Mouse (Mus musculus): ENCODE measurements around the gene Ccdc63. TPM values are rescaled to one million over a fixed set of nuclear protein-coding genes. Genes with fewer than 3 reads are reported as not detected.
A peak's percentile ranks its signal among the peaks of the same experiment; 100 is the strongest.

The Ccdc63 gene
- polyA plus RNA-seq, 1 experiment from 2014 or later: 0.31 TPM

DNA sequence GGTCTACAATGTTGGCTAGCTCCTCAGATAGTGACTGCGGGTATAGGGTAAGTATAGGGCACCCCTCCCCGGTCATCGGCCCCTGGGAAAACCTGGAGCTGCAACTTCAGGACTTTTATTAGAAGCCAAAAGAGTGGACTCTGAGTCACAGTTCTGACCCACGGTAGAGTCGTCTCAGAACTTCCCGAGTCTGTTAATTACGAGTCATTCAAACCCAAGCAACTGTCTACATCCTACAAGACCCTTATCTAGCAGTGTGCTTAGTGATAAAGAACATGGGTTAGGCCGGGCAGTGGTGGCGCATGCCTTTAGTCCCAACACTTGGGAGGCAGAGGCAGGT, 7.6 kb downstream of the Ccdc63 start:
- 89% methylated on average over 9 of the region's 9 CpGs for WGBS
- Histone ChIP-seq H3K9me3 (ENCODE audit: control insufficient read depth, low read length) (no peaks in the 10 kb centered on the region), H3K9ac (ENCODE audit: low read depth, low read length) (no peak overlapping the region), H3K36me3 (ENCODE audit: control insufficient read depth, insufficient read depth, low read length) (no peaks in the 10 kb centered on the region), H3K4me2 (replicated peaks; ENCODE audit: low read depth, low read length) (no peak overlapping the region), H3K27me3 (ENCODE audit: control insufficient read depth, insufficient read depth, low read length) (no peaks in the 10 kb centered on the region), H3K4me3 (ENCODE audit: low read length) (no peak overlapping the region), H3K4me1 (ENCODE audit: control insufficient read depth, insufficient read depth, low read length) (0 out of 2 replicates have a peak, but pooled peaks cover 8% of the 10 kb centered on the region), H3K27ac (ENCODE audit: low read depth, low read length) (no peak overlapping the region)
- no peak for ATAC-seq (ENCODE audit: low FRiP score, low TSS enrichment)

DNA sequence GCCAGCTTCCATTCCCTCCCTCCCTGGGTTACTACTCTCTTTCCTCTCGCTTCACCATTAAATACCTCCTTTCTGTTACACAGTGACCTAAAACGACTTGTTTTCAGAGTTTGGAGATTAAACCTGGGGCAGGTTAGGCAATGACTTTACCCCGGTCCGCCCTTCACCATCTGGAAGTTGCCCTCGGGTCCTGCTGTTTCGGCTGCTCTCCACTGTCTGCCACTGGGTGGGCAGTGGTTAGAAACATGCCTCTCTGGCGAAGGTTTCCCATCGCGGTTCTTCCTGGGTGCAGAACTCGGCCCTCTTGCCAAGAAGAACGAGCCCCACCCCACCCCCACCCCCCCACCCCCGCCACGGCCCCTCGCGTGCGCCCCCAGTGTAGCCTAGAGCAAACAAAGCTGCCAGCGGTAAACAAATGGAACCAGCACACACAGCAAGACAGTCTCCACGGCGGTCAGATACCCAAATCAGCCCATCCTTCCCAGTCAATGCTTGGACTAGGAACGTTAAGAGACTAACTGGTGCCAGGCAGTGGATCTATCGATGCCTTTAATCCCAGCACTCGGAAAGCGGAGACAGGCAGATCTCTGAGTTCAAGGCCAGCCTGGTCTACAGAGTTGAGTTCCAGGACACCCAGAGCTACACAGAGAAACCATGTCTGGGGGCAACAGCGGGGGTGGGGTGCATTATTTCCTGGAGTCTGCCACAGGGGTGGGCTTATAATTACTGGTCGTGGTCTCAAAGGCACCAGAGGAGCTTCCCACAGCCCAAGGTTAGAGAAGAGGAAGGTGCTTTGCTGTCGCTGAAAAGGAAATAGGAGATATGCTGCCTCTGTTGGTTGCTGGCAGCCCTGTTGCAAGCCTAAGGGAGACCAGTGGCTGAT, 8.2 kb downstream of the Ccdc63 start:
- no peak for ATAC-seq (ENCODE audit: low FRiP score, low TSS enrichment)
- H3K27me3 ChIP-seq (ENCODE audit: control insufficient read depth, insufficient read depth, low read length): no peaks in the 10 kb centered on the region
- H3K36me3 ChIP-seq (ENCODE audit: control insufficient read depth, insufficient read depth, low read length): no peaks in the 10 kb centered on the region

DNA sequence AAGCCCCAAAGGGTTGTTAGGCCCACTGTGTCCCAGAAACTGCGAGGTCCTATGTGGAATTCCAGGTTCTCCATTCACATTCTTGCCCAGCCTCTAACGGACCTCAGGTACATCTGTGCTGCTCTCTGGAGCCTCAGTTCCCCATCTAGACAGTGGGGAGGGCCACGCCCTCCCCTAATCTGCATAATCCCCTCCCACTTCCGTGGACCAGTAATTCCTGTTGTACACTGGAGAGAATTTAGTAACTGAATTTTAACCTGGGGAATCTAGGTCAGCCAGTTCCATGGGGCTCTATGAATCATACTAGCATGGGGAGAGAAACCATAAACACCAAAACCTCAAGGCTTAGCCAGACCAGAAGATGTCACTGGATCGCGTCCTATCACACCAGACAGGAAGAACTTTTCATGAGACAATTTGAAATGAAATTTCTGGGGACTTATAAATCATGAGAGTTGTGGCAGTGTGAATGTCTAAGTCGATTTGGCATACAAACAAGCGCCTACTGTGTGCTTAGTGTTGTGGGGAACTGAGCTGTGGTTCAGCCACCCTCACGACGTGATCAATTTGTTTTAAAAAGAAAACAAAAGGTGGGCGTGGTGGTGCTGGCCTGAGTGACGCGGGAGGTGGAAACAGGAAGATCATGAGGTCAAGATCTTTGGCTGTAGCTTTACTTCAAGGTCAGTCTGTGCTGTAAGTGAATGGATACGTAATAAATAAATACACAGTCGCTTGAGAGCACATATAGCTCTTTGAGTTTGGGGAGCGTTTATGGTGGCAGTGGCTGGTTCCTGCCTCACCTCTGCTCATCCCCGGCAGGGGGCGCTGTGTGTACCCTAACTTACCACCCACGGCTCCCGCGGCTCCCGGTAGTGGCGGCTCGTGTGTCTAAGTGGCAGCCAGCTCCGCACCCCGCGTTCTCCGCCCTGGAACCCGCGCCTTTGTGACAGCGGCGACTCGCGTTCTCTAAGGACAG, 9.3 kb downstream of the Ccdc63 start:
- Histone ChIP-seq H3K4me1 (ENCODE audit: control insufficient read depth, insufficient read depth, low read length) (0 out of 2 replicates have a peak, but pooled peaks cover 8% of the 10 kb centered on the region), H3K27me3 (ENCODE audit: control insufficient read depth, insufficient read depth, low read length) (no peaks in the 10 kb centered on the region), H3K27ac (ENCODE audit: low read depth, low read length) (no peak overlapping the region), H3K4me2 (replicated peaks; ENCODE audit: low read depth, low read length) (peak overlapping the region; percentile 82), H3K36me3 (ENCODE audit: control insufficient read depth, insufficient read depth, low read length) (no peaks in the 10 kb centered on the region), H3K4me3 (ENCODE audit: low read length) (peak overlapping the region; percentile 40), H3K9me3 (ENCODE audit: control insufficient read depth, low read length) (no peaks in the 10 kb centered on the region), H3K9ac (ENCODE audit: low read depth, low read length) (peak overlapping the region; percentile 37; the same call in 1 of the 2 replicates)
- 11% methylated on average over 34 of the region's 34 CpGs for WGBS
- ATAC-seq (ENCODE audit: low FRiP score, low TSS enrichment): no peak

More for the DNA sequence above, 8.2 kb downstream of the Ccdc63 start:
- H3K4me1 ChIP-seq (ENCODE audit: control insufficient read depth, insufficient read depth, low read length): 0 out of 2 replicates have a peak, but pooled peaks cover 8% of the 10 kb centered on the region
- H3K27ac ChIP-seq (ENCODE audit: low read depth, low read length): no peak overlapping the region
- peak overlapping the region; percentile 37; the same call in 1 of the 2 replicates for H3K9ac ChIP-seq (ENCODE audit: low read depth, low read length)
- 26% methylated on average over 26 of the region's 26 CpGs for WGBS
- no peaks in the 10 kb centered on the region for H3K9me3 ChIP-seq (ENCODE audit: control insufficient read depth, low read length)
- H3K4me3 ChIP-seq (ENCODE audit: low read length): peak overlapping the region; percentile 40
- H3K4me2 ChIP-seq (replicated peaks; ENCODE audit: low read depth, low read length): peak overlapping the region; percentile 82

DNA sequence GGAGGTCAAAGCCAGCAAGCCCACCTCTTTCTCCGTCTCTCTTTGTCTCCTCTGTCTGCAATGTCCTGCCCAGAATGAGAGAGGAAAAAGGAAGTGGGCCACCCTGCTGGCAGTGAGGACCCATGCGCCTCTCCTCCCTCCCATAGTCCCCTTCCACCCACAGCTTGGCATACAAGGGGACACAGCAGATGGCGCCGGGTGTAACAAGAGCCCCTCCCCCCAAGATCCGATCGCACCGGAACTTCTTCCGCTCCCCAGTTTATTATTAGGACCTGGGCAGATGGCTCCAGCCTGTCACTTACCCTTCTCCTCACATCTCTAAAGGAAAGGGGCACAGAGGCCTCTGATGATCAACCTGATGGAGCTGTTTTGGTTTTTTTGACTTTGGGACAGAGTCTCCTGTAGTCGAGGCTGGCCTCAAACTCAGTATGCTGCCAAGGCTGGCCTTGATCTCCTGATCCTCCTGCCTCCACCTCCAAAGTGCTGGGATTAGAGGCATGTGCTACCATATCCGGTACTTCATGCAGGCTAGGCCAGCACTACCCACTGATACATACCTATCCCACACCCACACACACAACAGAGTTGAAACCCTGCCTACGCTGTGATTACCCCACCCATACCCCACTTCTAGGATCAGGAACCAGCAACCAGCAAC, 10.2 kb downstream of the Ccdc63 start:
- no peaks in the 10 kb centered on the region for H3K27me3 ChIP-seq (ENCODE audit: control insufficient read depth, insufficient read depth, low read length)
- no peak for ATAC-seq (ENCODE audit: low FRiP score, low TSS enrichment)
- H3K9ac ChIP-seq (ENCODE audit: low read depth, low read length): no peak overlapping the region
- H3K9me3 ChIP-seq (ENCODE audit: control insufficient read depth, low read length): no peaks in the 10 kb centered on the region
- H3K4me1 ChIP-seq (ENCODE audit: control insufficient read depth, insufficient read depth, low read length): 0 out of 2 replicates have a peak, but pooled peaks cover 8% of the 10 kb centered on the region
- H3K4me3 ChIP-seq (ENCODE audit: low read length): no peak overlapping the region
- H3K27ac ChIP-seq (ENCODE audit: low read depth, low read length): no peak overlapping the region
- WGBS: 82% methylated on average over 11 of the region's 11 CpGs
- no peaks in the 10 kb centered on the region for H3K36me3 ChIP-seq (ENCODE audit: control insufficient read depth, insufficient read depth, low read length)
- no peak overlapping the region for H3K4me2 ChIP-seq (replicated peaks; ENCODE audit: low read depth, low read length)

DNA sequence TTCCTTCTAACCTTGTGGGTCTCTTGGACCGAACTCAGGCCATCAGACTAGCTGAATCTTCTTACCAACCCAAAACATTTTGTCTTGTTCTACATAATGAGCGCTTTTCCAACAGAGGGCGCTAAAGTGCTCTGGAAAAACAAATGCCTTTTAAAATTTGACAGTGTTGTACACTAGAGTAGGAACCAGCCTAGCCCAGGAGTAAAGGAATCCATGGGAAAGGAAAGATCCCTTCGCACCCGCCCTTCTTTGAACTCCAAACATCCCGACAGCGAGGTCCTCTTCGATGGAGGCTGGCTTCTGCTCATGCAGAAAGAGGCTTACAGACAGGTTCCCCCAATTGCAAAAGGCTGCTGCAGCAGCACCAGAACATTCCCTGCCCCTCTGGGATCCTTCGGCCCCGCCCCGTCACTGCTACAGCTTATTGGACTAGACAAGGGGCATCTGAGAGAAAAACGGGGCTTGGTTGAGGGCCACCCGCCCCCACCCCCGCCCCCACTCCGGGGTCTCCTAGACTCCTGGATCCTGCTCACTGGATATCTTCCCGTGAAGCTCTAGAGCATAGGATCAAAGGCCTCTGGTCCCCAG, 11.5 kb downstream of the Ccdc63 start:
- H3K4me2 ChIP-seq (replicated peaks; ENCODE audit: low read depth, low read length): no peak overlapping the region; the same call in 1 of the 2 replicates
- H3K4me3 ChIP-seq (ENCODE audit: low read length): no peak overlapping the region
- 34% methylated on average over 16 of the region's 16 CpGs for WGBS
- no peaks in the 10 kb centered on the region for H3K36me3 ChIP-seq (ENCODE audit: control insufficient read depth, insufficient read depth, low read length)
- no peak overlapping the region for H3K27ac ChIP-seq (ENCODE audit: low read depth, low read length)
- no peaks in the 10 kb centered on the region for H3K9me3 ChIP-seq (ENCODE audit: control insufficient read depth, low read length)
- H3K9ac ChIP-seq (ENCODE audit: low read depth, low read length): no peak overlapping the region
- no peaks in the 10 kb centered on the region for H3K27me3 ChIP-seq (ENCODE audit: control insufficient read depth, insufficient read depth, low read length)
- ATAC-seq (ENCODE audit: low FRiP score, low TSS enrichment): peak; percentile 55
- 0 out of 2 replicates have a peak, but pooled peaks cover 8% of the 10 kb centered on the region for H3K4me1 ChIP-seq (ENCODE audit: control insufficient read depth, insufficient read depth, low read length)

DNA sequence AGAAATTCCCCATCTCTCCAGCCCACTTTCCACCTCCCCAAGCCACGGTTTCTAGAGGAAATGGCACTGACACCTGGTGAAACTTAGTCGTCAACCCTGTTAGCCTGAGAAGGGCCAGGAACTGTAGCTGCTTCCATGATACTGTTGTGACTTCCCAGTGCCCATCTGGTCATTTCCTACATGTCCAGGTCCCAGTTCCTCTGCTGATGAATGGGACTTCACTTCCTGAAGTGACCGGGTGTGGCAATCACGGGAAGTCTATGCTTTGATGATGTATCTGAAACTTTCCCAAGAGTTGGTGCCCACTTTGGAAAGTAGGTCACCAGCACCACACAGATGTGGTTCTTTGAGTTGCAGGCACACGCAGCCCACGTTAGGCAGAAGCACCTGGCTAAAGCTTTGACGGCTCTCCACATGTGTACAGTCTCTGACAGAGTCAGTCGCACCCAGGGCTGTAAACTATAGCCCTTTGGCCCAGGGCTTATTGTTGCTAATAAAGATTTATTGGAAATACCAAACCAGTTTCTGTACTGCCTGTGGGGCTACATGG, 15.3 kb downstream of the Ccdc63 start:
- no peaks in the 10 kb centered on the region for H3K4me1 ChIP-seq (ENCODE audit: control insufficient read depth, insufficient read depth, low read length)
- no peak overlapping the region for H3K27ac ChIP-seq (ENCODE audit: low read depth, low read length)
- WGBS: 62% methylated on average over 8 of the region's 8 CpGs
- H3K4me2 ChIP-seq (replicated peaks; ENCODE audit: low read depth, low read length): no peak overlapping the region
- no peak overlapping the region for H3K9ac ChIP-seq (ENCODE audit: low read depth, low read length)
- H3K36me3 ChIP-seq (ENCODE audit: control insufficient read depth, insufficient read depth, low read length): no peaks in the 10 kb centered on the region
- H3K4me3 ChIP-seq (ENCODE audit: low read length): no peak overlapping the region
- no peaks in the 10 kb centered on the region for H3K27me3 ChIP-seq (ENCODE audit: control insufficient read depth, insufficient read depth, low read length)
- no peak for ATAC-seq (ENCODE audit: low FRiP score, low TSS enrichment)
- no peaks in the 10 kb centered on the region for H3K9me3 ChIP-seq (ENCODE audit: control insufficient read depth, low read length)

DNA sequence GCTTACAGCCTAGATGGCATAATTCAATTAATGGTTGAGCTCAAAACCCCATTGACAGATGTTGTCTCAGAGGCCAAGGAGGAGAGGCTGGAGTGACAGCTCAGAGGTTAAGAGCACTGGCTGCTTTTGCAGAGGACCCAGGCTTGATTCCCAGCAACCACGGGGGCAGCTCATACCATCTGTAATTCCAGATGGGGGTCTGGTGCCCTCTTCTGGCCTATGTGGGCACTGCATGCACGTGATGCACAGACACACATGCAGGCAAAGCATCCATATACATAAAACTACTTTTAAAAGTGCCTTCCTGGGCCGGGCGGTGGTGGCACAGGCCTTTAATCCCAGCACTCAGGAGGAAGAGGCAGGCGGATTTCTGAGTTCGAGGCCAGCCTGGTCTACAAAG, 24.4 kb downstream of the Ccdc63 start:
- Histone ChIP-seq H3K9me3 (ENCODE audit: control insufficient read depth, low read length) (0 out of 2 replicates have a peak, but pooled peaks cover 3% of the 10 kb centered on the region), H3K4me1 (ENCODE audit: control insufficient read depth, insufficient read depth, low read length) (no peaks in the 10 kb centered on the region), H3K36me3 (ENCODE audit: control insufficient read depth, insufficient read depth, low read length) (no peaks in the 10 kb centered on the region), H3K9ac (ENCODE audit: low read depth, low read length) (no peak overlapping the region), H3K27ac (ENCODE audit: low read depth, low read length) (no peak overlapping the region), H3K27me3 (ENCODE audit: control insufficient read depth, insufficient read depth, low read length) (no peaks in the 10 kb centered on the region), H3K4me2 (replicated peaks; ENCODE audit: low read depth, low read length) (no peak overlapping the region), H3K4me3 (ENCODE audit: low read length) (no peak overlapping the region)
- WGBS: 84% methylated on average over 6 of the region's 6 CpGs
- ATAC-seq (ENCODE audit: low FRiP score, low TSS enrichment): no peak

DNA sequence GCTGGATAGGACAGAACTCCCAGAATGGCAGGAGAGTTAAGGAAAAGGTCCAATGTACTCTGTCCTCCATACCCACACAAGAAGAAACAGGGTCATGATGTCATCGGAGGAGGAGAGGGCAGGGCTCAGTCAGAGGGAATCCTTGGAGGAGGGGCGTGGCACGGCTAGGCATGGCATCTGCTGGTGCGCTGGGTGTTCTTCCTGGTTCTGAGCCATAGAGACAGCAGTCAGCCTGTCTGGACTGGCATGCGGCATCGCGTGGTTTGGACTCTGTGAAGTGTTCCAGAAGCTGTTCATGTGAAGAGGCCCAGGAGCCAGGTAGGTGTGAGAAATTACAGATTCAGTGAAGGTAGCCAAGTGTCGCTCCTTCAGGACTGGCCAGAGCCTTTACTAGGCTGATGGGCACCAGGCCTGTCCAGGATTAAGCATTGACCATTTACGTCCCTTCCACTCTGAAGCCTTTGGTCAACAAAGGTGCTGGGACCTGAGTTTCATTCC, 25.3 kb downstream of the Ccdc63 start:
- H3K4me1 ChIP-seq (ENCODE audit: control insufficient read depth, insufficient read depth, low read length): no peaks in the 10 kb centered on the region
- H3K27me3 ChIP-seq (ENCODE audit: control insufficient read depth, insufficient read depth, low read length): no peaks in the 10 kb centered on the region
- no peak overlapping the region for H3K27ac ChIP-seq (ENCODE audit: low read depth, low read length)
- 93% methylated on average over 9 of the region's 9 CpGs for WGBS
- no peaks in the 10 kb centered on the region for H3K36me3 ChIP-seq (ENCODE audit: control insufficient read depth, insufficient read depth, low read length)
- no peak overlapping the region for H3K4me2 ChIP-seq (replicated peaks; ENCODE audit: low read depth, low read length)
- H3K9ac ChIP-seq (ENCODE audit: low read depth, low read length): no peak overlapping the region
- ATAC-seq (ENCODE audit: low FRiP score, low TSS enrichment): 0 out of 2 replicates have a peak, but pooled peaks have one; percentile 3
- no peak overlapping the region for H3K4me3 ChIP-seq (ENCODE audit: low read length)
- H3K9me3 ChIP-seq (ENCODE audit: control insufficient read depth, low read length): 0 out of 2 replicates have a peak, but pooled peaks cover 3% of the 10 kb centered on the region

Data from kidney, embryonic 14.5 days (tissue).